Mouse (Mus musculus): ENCODE data around the gene Fry.

Gene Fry

DNA sequence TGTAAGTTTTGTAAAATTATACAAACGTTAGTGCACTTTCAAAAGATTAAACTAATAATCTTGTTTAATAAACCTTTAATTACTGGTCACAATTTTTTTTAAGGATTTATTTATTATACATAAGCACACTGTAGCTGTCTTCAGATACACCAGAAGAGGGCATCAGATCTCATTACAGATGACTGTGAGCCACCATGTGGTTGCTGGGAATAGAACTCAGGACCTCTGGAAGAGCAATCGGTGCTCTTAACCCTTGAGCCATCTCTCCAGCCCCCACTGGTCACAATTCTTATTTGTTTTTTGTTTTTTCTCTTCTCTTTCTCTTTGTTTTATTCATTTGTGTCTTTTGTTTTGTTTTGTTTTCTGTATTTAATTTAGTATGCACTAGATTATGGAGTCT lies 406.8 kb downstream of the Fry start:
- DNase-seq (ENCODE audit: low spot score): no peak

DNA sequence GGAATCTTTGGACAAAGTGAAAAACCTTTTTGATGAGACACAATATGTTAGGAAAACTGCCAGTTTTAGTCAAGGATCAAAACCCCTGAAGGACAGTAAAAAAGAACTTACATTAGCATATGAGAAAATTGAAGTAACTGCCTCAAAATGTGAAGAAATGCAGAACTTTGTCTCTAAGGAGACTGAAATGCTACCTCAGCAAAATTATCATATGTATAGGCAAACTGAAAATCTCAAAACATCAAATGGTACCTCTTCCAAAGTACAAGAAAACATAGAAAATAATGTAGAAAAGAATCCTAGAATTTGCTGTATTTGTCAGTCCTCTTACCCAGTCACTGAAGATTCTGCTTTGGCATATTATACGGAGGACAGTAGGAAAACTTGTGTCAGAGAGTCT lies 422.9 kb downstream of the Fry start:
- no peak for DNase-seq (ENCODE audit: low spot score)

DNA sequence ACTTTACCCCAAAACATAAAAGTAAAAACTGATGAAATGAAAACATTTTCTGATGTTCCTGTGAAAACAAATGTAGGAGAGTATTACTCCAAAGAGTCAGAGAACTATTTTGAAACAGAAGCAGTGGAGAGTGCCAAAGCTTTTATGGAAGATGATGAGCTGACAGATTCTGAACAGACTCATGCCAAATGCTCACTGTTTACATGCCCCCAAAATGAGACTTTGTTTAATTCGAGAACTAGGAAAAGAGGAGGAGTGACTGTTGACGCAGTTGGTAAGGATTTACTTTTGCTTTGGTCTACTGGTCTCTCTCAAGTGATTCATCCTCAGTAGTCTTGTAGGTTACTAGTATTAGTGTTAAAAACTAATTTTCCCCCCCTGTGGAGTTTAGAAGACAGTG lies 424.7 kb downstream of the Fry start:
- no peak for DNase-seq (ENCODE audit: low spot score)
